Mouse (Mus musculus) liver, adult 2 months (tissue): Measurements from ENCODE around the gene Scamp1.

Source experiments
- CTCF ChIP-seq: fragments of 200-500 bp; IDR thresholded peaks from 2 replicates; pipeline ENCODE4 v1.5.1; 2011; ENCODE audit warnings: low read depth, low read length, control low read depth
- POLR2A ChIP-seq: fragments of 200-500 bp; IDR thresholded peaks from 2 replicates; pipeline ENCODE4 v1.6.1; 2011; ENCODE audit warnings: low read length, control low read depth; ENCODE audit not compliant: insufficient read depth; ENCODE audit errors: extremely low read depth

DNA sequence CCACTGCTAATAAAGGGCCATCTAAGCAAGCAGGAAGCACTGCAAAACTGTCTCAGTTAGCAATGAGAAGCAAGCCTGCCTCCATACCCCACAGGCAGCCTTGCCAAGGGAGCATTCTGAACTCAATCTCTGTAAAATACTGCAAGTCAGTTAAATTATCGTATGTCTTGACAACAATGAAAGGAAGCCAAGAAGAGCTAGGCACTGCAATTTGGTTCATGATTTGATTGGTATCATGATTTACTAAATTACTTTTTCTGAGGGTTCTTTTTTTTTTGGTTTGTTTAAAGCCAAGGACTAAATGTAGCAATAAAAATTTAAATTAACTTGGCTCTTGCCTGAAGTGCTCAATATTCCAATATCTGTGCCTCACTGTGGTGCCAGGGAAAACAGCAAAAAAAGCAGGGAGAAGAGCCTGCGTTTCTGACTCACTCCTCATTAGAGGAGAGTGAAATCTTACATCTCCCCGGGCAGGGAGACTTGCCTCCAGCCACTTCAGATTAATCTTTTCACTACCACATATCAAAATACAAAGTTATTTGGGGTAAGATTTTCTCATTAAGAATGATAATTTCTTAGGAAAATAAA, 44.8 kb upstream of the Scamp1 start:
- TF ChIP-seq CTCF = no peak
- TF ChIP-seq POLR2A = no peak
